Mouse (Mus musculus) monocyte, adult 5-6 weeks (primary cell): ENCODE results near the gene Ucn2. TPM values are rescaled to one million over a fixed set of nuclear protein-coding genes. Genes with fewer than 3 reads are reported as not detected.

Source experiments
- ATAC-seq: fragments of 153-309, 156-312 bp; replicated peaks from 2 replicates; pipeline ENCODE4 v1.8.0; 2017; ENCODE audit warnings: mild to moderate bottlenecking; ENCODE audit not compliant: low TSS enrichment, insufficient number of reproducible peaks, severe bottlenecking, poor library complexity, low FRiP score
- total RNA-seq: library from RNA; stranded (forward); fragments of 200-1000, 200-491, 200-594 nt; gene quantifications from 3 replicates; pipeline ENCODE4 v1.2.3, GENCODE M21; 2017

The Ucn2 gene
- not detected in 3 replicates for total RNA-seq

- ATAC-seq = no peak
These were observed at the start of gene Ucn2 for GRCm38 (mm10) chr9:108985710-108986109. Ucn2 (plus strand) TSS chr9:108986010.

DNA sequence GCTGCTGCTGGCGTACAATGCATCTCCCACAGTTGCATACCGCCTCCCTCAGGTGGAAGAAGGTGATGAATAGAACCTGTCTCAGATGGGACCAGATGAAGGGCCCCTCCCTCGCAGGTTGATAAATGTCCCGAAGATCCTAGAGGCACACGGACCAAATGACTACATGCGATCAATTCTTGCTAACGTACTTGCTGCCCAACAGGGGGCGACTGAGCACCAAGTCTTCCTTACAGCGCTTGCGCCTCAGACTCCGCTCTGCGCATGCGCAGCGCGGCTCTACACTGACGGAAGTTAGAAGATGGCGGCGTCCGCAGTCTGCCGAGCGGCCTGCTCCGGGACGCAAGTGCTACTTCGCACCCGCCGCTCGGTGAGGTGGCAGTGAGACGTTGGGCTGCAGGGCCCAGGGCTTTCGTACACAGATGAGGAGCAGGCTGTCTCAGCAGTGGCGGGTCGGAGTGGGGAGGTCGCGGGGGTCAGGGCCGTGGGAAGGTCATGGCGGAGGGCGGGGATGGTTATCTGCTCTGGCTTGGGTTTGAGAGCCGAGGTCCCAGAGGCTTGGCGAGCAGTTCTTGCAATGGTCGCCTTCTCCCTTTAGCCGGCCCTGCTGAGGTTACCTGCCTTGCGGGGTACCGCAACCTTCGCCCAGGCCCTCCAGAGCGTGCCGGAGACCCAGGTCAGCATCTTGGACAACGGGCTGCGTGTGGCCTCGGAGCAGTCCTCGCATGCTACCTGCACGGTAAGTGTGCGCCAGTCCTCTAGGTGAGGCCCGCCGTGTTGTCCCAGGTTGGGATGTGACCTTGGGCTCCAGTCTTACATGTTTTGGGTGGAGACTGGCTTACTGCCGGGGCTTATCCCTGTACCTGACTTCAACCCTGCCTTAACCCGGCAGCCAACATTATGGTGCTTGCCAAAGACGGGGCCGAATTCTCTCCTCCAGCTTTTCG is 49.1 kb upstream of the Ucn2 start, which contains the start of gene Uqcrc1:
Gene Uqcrc1, plus strand, starts transcription at position 216 of the 947 bp plus-strand sequence.
- peak; percentile 97 for ATAC-seq

DNA sequence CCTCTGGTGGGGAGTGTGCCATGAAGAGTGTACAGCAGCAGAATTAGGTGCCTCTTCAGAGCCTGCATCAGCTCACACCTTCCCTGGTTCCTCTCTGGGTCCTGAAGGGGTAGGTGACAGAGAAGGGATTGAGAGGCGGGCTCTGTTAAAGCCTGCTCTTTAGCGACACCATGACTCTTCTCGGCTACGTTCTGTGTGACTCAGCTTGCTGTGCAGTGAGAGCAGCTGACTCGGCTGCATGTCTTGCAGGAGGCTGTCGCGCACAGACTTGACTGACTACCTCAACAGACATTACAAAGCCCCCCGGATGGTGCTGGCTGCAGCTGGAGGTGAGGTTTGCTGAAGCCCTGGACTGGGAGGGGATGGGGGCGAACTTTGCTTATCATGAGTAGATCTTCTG is 40.7 kb upstream of the Ucn2 start:
- ATAC-seq = no peak

DNA sequence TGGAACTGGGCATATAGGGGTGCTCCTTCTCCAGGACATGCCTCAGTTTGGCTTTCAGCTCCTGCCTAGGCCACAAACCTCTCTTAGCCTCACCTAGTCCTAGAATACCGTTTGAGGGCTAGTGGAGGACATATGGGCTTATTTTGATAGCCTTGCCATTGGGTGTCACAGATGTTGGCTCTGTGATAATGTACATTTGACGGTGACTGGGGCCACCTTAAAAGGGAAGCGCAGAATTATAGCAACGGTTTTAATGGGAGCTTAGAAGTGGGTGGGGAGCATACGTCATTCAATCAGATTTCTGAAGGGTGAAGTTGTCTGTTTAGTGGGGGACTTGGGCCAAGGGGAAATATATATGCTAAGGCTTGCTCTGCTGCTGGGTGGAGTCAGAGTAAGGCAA is 40.2 kb upstream of the Ucn2 start:
- no peak for ATAC-seq

GRCm38 (mm10) chr9:108949231-108949966 is 36.4 kb upstream of the Ucn2 start:
- no peak for ATAC-seq

- ATAC-seq = no peak
These were observed 35.7 kb upstream of the Ucn2 start for GRCm38 (mm10) chr9:108949967-108950728.

- ATAC-seq = no peak
These were observed 32.7 kb upstream of the Ucn2 start, which contains the start of gene Col7a1 for GRCm38 (mm10) chr9:108953081-108953636. Col7a1 (plus strand) TSS chr9:108953586.

GRCm38 (mm10) chr9:108955241-108955640 is 30.6 kb upstream of the Ucn2 start:
- ATAC-seq = no peak

DNA sequence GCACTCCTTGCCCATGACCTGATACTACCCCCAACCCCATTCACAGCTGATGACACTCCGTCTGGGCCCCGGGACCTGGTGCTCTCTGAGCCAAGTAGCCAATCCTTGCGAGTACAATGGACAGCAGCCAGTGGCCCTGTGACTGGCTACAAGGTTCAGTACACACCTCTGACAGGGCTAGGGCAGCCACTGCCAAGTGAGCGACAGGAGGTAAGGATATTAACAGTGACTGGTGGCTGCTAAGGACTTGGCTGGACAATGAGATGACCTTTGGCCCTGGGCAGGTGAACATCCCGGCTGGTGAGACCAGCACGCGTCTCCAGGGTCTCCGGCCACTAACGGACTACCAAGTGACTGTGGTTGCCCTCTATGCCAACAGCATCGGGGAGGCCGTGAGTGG is 30.0 kb upstream of the Ucn2 start:
- ATAC-seq = no peak

DNA sequence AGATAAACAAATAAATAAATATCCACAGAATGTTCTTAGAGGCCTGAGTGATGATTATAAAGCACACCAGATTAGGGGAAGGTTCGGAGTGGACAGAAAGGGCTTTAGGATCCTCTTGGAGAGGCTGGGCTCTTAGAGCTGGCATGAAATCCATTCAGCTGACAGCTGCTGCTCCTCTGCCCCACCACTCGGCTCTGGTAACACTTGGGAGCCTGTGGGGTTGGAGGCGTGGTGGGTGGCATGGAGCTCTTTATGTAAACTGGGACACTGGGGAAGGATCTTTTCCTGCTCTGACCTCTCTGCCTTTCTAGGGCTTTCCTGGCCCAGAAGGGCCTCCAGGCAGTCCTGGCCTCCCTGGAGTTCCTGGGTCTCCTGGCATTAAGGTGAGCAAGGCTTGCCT is 22.2 kb upstream of the Ucn2 start:
- no peak for ATAC-seq

- no peak for ATAC-seq
These were observed 21.5 kb upstream of the Ucn2 start for GRCm38 (mm10) chr9:108964338-108964737.

DNA sequence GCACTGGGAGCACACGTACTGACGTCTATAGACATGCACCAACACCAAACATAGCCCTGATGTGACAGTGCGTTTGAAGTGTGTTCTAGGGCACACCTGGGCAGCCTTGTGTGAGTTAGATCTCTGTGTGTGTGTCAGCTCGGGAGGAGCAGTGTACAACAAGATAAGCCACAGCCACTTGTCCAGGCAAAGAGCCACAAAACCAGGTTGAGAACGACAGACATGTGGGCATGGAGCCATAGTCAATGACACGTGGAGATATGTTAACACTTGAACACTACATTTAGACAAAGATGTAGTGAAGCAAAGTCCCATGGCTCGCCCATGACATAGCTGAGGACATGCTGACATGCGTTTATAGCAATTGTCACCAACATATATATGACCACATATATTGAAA is 15.2 kb upstream of the Ucn2 start:
- ATAC-seq = no peak

DNA sequence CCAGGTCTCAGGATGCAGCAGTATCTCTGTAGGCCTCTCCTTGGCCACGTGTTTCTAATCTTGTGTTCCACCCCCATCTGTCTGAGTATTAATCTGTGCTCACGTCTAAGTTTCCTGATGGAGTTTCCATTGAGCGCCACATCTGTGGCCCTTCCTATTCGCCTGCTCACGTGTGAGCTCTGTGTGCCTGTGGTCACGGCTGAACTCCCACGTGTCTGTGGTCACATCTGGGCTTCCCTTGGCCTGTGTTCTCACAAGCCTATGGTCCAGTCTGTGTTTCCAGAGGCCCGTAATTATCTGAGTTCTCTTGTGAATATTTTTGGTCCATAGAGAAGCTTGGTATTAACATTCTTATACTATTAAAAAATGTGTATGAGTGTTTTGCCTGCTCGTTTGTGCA is 9.3 kb upstream of the Ucn2 start:
- no peak for ATAC-seq

- ATAC-seq = no peak
These were observed 7.8 kb upstream of the Ucn2 start for GRCm38 (mm10) chr9:108977966-108978365.

DNA sequence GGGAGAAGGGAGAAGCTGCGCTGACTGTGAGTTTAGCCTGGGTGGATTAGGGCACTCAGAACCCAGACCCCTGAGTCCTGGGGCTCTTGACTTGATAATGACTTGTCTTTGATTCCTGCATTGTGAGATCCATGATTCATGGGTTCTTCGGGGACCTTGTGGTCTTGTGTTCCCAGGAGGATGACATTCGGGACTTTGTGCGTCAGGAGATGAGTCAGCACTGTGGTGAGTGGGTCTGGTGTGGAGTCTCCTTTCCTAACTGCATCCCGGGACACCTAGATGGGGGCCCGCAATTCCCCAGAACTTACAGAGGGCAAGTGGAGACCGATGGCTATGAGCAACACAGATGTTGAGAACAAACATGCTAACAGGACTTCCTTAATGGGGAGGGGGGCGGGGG is 3.3 kb upstream of the Ucn2 start:
- ATAC-seq = no peak

DNA sequence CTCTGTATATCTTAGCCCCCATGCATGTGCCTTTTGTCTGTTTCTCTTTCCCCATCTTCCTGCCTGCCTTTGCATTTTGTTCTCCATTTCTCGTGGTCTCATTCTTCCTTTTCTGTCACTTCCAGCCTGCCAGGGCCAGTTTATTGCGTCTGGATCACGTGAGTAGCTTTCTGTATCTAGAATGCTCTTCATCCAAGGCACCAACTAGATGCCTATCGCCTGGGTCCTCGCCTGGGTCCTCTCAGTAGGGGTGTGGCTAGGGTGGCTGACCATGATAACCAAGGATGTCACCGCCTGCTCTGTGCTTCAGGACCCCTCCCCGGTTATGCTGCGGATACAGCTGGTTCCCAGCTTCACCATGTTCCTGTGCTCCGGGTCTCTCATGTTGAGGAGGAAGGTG is 2.6 kb upstream of the Ucn2 start:
- no peak for ATAC-seq

GRCm38 (mm10) chr9:108987704-108988350 is 2.0 kb downstream of the Ucn2 start:
- no peak for ATAC-seq

GRCm38 (mm10) chr9:108989802-108990461 is 4.1 kb downstream of the Ucn2 start:
- no peak for ATAC-seq
